Mouse (Mus musculus) ovary, postnatal 36 days (tissue): ENCODE data around the gene Tirap.
"Not testable (repeated sequence)": the region's sequence is repeated elsewhere in the genome, so short reads cannot be mapped to it uniquely, and the experiment has no call there.

Source experiments
- DNase-seq: peaks from one replicate; pipeline ENCODE4 v3.0.0; 2022; ENCODE audit warnings: low spot score, mixed read lengths

Gene Tirap

DNA sequence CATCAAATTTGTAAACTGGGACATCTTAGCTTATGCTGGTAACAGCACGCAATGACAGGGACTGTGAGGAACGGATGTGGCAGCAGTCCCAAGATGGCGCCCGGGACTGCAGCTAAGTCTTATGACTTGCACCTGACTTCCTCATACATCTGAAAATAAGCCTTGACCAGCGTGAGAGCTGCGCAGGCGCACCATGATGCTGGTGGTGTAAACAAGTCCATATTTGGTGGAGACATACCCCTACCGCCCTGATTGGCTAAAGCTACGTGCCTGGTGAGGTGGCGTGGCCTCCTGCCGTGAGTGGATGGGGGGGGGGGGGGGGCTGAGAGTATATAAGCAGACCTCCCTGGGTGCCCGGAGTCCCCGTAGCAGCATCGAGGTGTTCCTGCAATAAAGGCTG is 52.8 kb downstream of the Tirap start:
- DNase-seq: not testable (repeated sequence)

DNA sequence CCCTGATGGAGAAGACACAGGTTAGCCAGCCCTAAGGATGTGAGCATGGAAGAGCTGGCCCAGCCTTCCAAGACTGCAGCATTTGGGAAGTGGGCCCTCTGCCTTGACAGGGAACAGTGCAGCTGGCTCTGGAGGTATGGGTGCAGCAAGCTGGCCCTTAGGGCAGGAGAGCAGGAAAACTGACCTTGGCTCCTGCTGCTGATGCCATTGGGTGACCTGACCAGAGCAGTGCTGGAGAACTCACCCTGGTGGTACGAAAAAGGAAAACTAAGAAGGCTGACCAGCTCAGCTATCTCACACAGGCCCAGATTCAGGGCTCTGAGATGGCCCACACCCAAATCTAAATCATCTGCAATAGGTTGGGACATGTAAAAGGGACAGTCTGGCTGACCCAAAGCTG is 54.3 kb downstream of the Tirap start:
- DNase-seq: no peak

DNA sequence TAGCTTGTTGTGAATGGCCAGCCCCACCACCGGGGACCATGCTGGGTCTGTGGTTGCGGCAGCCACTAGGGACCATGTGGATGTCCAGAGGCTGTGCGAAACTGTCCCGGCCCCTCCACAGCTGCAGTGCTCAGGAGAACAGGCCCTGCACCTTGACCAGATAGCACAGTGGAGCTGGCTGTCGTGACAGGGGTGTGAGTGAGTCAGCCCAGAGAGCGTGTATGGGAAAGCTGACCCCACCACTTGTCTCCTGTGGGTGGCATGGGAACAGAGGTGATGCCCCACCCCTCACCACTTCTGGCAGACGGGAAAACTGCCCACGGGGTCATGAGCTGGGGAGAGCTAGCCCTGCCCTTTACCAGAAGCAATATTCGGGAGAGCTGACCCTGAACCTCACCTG is 55.0 kb downstream of the Tirap start:
- no peak for DNase-seq

DNA sequence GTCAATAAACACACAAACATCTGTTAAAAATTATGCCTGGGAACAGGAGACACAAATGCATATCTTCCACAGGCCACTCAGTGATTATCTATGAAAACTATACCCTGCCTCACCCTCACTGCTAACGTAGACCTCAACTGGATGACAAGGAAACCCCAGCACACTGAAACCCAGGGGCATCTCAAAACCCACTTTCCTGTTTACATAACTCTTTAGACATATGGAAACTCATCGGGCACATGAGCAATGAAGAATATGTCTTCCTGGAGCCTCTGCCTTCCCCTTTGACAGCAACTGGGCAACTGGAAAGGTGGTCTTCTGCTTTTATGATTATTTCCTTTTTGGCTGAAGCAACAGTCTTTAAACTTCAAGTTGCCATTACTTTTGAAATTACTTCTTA is 57.9 kb downstream of the Tirap start:
- DNase-seq: no peak

DNA sequence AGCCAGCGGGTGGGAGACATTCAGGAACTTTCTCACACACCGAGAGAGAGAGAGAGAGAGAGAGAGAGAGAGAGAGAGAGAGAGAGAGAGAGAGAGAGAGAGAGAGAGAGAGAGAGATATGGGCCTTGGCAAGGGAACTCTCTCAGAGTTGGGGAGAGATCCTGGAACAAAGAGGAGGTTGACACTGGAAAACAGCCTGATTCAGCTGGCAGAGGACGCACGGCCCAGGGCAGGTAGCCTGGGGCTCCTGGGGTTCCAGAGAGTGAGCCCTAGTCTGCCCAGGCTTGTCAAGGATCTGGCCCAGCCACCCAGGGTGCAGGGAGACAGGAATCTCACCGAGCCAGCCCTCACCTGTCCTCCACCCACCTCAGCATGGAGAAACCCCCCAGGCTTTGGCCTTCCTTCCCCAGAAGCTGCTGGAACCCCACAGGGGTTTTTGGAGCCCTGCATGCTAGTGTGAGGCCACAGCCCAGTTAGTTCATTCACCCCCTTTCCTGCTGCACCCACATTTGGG is 60.8 kb downstream of the Tirap start:
- DNase-seq: no peak

DNA sequence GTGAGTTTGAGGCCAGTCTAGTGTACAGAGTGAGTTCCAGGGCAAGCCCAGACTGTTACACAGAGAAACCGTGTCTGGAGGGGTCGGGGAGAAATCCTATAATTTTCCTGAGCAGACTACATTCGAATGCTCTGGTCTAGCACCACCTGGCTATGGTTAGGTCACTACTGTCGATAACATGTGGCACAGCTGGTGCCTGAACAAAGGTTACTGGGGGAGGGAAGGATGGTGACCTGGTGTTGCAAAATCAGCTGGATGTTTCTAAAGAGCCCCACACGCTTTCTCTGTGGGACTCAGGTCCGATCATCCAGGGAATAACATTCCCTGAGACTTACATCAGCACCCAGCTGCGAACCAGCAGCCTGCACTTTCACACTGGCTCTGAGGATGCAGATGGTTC is 62.1 kb downstream of the Tirap start:
- DNase-seq: no peak

DNA sequence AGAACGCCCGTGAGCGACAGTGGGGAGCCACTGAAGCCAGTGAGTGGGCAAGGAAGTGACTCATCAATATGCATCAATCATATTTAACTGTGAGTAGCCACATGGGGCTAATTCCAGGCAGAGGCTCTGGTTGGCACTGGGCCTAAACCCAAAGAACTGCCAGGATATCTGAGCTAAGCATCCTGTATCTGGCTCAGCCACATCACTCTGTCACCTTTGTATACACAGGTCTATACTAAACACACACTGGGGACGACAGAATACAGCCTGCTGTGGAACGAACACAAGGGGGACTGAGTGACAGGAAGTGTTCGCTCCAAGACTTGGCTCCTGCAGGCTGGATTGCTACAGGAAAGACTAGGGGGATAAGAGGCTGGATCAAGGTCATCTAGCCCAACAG is 64.5 kb downstream of the Tirap start:
- no peak for DNase-seq
